Mouse (Mus musculus) T-helper 2 cell (primary cell): ENCODE results near the gene Gm28363.
"Not testable (repeated sequence)": the region's sequence is repeated elsewhere in the genome, so short reads cannot be mapped to it uniquely, and the experiment has no call there.

Source experiments
- in situ Hi-C: fragments of 300-600 bp; cut with MboI, MseI; formaldehyde crosslinking; loops from one replicate; pipeline ENCODE4 v1.15.1; 2025; ENCODE audit warnings: high pct_unique_total_duplicates

The Gm28363 gene

DNA sequence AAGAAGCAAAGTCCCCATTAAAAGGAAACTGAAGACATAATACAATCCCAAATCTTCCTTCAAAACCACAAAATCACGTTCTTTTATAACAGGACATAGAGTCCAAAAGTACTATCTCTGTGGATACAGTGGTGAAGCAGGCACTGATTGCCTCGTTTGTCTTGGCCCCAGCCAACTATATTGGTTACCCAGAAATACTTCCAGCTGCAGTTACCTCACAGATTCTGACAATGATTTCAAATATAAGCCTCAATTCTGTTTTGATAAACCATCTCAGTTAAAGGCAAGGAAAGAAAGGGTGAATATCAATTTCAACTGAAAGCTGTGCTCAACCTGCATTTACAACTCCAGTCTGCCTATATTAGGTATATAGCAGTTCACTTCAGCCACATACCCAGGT lies at the start of gene Gm28363:
Gene Gm28363 (plus strand): TSS at position 301 of the 400 bp plus-strand sequence.
- in situ Hi-C loops = not testable (repeated sequence)

DNA sequence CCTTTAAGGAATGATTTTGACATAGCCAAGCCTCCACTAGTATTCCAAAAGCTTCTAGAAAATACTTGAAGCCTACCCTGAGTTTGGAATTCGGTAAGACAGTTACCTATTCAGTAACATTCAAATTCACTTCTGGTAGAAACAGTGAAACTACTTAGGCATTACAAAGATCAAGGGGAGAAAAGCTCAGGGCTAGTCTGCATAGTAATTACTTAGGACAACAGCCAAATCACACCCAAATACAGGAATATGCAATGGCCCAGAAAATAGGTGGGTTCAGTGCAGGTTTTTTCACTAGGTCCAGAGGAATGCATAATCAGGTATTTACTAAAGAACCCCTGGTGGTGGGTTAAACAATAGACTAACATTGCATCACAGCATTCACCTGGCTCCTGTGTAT lies 46.7 kb upstream of the Gm28363 start:
- in situ Hi-C loops = loop anchor here (10.0 kb wide), 1 partner anchor 945 kb away; no protein-coding TSS in a partner anchor
